Mouse (Mus musculus): ENCODE data around the gene Rbp2. TPM values are rescaled to one million over a fixed set of nuclear protein-coding genes. Genes with fewer than 3 reads are reported as not detected.

Rbp2 gene
- polyA plus RNA-seq, 1 experiment from 2014 or later = 0.37 TPM

DNA sequence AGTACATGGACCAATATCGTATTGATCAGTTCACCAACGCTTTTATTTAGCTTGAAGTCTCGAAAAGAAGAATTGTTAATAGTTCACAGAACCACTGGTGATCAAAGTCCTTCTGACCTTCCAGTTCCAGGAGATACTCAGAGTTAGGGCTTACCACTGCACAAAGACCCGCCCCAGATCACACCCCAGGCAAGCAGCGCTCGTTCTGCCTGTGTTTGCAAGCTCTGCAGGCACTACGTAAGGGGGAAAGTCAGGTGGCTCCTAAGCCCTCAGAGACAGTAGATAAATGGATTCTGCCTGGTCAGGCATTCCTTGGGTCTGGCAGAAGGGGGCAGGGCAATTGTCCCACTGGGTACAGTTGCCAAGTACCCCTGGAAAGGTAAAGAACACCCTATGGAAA, 895 bp upstream of the Rbp2 start:
- H3K9ac ChIP-seq (ENCODE audit: low read length) = no peak overlapping the region
- no peaks in the 10 kb centered on the region for H3K36me3 ChIP-seq (ENCODE audit: control insufficient read depth, insufficient read depth, low read length)
- no peaks in the 10 kb centered on the region for H3K4me1 ChIP-seq (ENCODE audit: control insufficient read depth, insufficient read depth, low read length)
- H3K4me2 ChIP-seq (ENCODE audit: low read length) = no peak overlapping the region
- H3K4me3 ChIP-seq (ENCODE audit: low read depth, low read length) = no peak overlapping the region
- DNase-seq (ENCODE audit: low spot score) (no peak), ATAC-seq (no peak)
- WGBS = 87% methylated on average over 7 of the region's 7 CpGs
- H3K9me3 ChIP-seq (replicated peaks; ENCODE audit: control insufficient read depth, low read length) = no peaks in the 10 kb centered on the region
- H3K27me3 ChIP-seq (replicated peaks; ENCODE audit: control insufficient read depth, insufficient read depth, low read length) = no peaks in the 10 kb centered on the region
- no peak overlapping the region for H3K27ac ChIP-seq (ENCODE audit: low read depth, low read length)

DNA sequence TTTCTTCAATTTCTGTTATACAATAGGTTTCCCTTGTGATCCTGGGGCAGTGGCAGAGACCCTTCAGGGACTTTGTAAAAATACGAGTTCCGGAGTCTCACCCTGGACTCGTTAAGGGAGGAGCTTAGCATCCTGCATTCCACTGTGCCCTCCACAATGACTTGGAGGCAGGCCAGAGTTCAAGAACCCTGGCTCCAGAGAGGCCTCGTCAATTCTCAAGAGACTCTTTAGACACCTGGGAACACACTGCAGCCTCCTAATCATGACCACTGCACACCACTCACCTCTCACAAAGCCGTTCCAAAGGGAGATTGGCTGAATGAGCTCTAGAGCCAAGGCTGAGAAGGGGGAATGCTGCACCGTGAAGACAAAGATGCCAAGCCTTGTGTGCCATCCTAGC, 1.4 kb downstream of the Rbp2 start:
- H3K27ac ChIP-seq (ENCODE audit: low read depth, low read length) = no peak overlapping the region
- DNase-seq (ENCODE audit: low spot score) (no peak), ATAC-seq (no peak)
- no peaks in the 10 kb centered on the region for H3K27me3 ChIP-seq (replicated peaks; ENCODE audit: control insufficient read depth, insufficient read depth, low read length)
- 59% methylated on average over 6 of the region's 6 CpGs for WGBS
- no peaks in the 10 kb centered on the region for H3K4me1 ChIP-seq (ENCODE audit: control insufficient read depth, insufficient read depth, low read length)
- H3K36me3 ChIP-seq (ENCODE audit: control insufficient read depth, insufficient read depth, low read length) = no peaks in the 10 kb centered on the region
- H3K4me3 ChIP-seq (ENCODE audit: low read depth, low read length) = no peak overlapping the region
- no peaks in the 10 kb centered on the region for H3K9me3 ChIP-seq (replicated peaks; ENCODE audit: control insufficient read depth, low read length)
- no peak overlapping the region for H3K4me2 ChIP-seq (ENCODE audit: low read length)
- H3K9ac ChIP-seq (ENCODE audit: low read length) = no peak overlapping the region

DNA sequence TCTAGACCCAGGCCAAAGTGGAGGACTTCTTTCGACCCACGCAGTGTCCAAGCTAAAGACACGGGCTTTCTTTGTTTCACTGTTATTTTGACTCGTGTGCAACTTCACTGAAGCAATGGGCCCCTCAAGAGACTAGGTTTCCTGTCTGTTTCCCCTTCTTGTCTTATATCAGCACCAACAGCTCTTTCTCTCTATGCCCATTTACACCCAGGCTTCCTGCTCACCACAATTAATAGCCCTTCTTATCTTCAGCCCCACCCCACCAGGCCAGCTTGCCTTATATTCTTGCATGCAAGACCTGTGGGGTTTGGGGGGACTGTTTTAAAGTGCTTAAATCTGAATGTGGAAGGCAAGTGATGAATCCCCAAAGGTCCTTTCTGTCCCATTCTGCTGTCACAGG, 3.6 kb downstream of the Rbp2 start:
- no peaks in the 10 kb centered on the region for H3K36me3 ChIP-seq (ENCODE audit: control insufficient read depth, insufficient read depth, low read length)
- H3K4me1 ChIP-seq (ENCODE audit: control insufficient read depth, insufficient read depth, low read length) = no peaks in the 10 kb centered on the region
- no peak overlapping the region for H3K4me2 ChIP-seq (ENCODE audit: low read length)
- no peak overlapping the region for H3K27ac ChIP-seq (ENCODE audit: low read depth, low read length)
- no peak overlapping the region for H3K9ac ChIP-seq (ENCODE audit: low read length)
- DNase-seq (ENCODE audit: low spot score) = no peak
- ATAC-seq = no peak
- H3K27me3 ChIP-seq (replicated peaks; ENCODE audit: control insufficient read depth, insufficient read depth, low read length) = no peaks in the 10 kb centered on the region
- no peaks in the 10 kb centered on the region for H3K9me3 ChIP-seq (replicated peaks; ENCODE audit: control insufficient read depth, low read length)
- H3K4me3 ChIP-seq (ENCODE audit: low read depth, low read length) = no peak overlapping the region
- WGBS = 75% methylated on average over 4 of the region's 4 CpGs

DNA sequence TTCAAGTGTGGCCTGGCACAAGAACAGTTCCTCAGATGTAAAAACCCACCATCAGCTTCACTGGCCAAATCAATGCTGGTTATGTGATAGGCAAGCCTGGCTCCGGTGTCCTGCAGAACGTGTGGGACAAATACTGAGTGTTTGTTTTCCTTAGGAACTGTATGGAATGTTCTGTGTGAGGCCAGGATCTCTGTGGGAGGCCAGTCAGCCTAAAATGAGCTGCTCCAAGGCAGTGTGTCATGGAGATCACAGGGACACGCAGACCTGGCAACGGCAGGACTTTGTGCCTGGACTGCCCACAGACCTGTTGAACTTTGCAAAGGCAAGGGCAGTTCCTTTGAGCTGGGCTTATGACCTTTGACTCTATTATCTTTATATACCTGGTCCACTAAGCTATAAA, 4.2 kb downstream of the Rbp2 start:
- H3K36me3 ChIP-seq (ENCODE audit: control insufficient read depth, insufficient read depth, low read length) = no peaks in the 10 kb centered on the region
- no peaks in the 10 kb centered on the region for H3K27me3 ChIP-seq (replicated peaks; ENCODE audit: control insufficient read depth, insufficient read depth, low read length)
- no peaks in the 10 kb centered on the region for H3K9me3 ChIP-seq (replicated peaks; ENCODE audit: control insufficient read depth, low read length)
- H3K27ac ChIP-seq (ENCODE audit: low read depth, low read length) = no peak overlapping the region
- no peak overlapping the region for H3K4me2 ChIP-seq (ENCODE audit: low read length)
- DNase-seq (ENCODE audit: low spot score) (no peak), ATAC-seq (no peak)
- H3K4me3 ChIP-seq (ENCODE audit: low read depth, low read length) = no peak overlapping the region
- 47% methylated on average over 4 of the region's 4 CpGs for WGBS
- no peak overlapping the region for H3K9ac ChIP-seq (ENCODE audit: low read length)
- no peaks in the 10 kb centered on the region for H3K4me1 ChIP-seq (ENCODE audit: control insufficient read depth, insufficient read depth, low read length)

DNA sequence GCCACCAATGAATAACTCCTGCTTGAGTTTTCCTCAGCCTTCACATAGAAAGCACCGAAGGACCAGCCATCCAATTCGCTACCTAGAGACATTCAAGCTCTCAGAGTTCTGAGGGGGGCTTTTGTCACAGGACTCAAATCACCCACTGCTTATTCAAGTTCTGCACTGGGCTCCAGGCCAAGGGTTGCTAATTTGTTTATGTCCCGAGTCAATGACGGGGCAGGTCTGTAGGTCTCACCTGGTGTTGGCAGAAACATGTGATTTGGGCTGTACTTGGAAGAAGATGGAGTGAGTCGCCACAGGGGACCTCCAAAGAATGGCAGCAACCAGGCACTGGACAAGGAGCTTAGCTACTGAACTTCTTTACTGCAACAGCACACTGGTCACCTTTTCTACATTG, 5.2 kb downstream of the Rbp2 start:
- Histone ChIP-seq H3K4me2 (ENCODE audit: low read length) (no peak overlapping the region), H3K27me3 (replicated peaks; ENCODE audit: control insufficient read depth, insufficient read depth, low read length) (no peaks in the 10 kb centered on the region), H3K36me3 (ENCODE audit: control insufficient read depth, insufficient read depth, low read length) (no peaks in the 10 kb centered on the region), H3K9ac (ENCODE audit: low read length) (no peak overlapping the region), H3K4me1 (ENCODE audit: control insufficient read depth, insufficient read depth, low read length) (no peaks in the 10 kb centered on the region), H3K9me3 (replicated peaks; ENCODE audit: control insufficient read depth, low read length) (no peaks in the 10 kb centered on the region), H3K4me3 (ENCODE audit: low read depth, low read length) (no peak overlapping the region), H3K27ac (ENCODE audit: low read depth, low read length) (no peak overlapping the region)
- no peak for ATAC-seq
- 65% methylated on average over 5 of the region's 5 CpGs for WGBS
- DNase-seq (ENCODE audit: low spot score) = no peak

DNA sequence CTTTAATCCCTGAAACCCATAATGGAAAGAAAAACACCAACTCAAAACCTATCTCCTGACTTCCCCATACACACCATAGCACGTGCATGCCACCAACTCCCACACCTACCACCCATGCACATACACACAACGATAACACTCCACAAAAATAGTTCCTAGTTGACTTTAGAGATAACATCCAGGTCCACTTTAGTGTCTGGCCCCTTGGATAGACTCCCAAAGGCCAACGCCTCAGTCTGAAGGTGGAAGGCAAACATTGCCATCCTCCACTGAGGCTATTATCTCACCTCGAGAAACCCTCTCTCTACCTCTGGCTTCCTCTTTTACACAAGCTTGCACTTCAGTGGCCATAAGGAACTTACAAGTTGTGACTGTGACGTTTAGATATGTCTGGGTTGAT, 6.3 kb downstream of the Rbp2 start:
- no peaks in the 10 kb centered on the region for H3K9me3 ChIP-seq (replicated peaks; ENCODE audit: control insufficient read depth, low read length)
- WGBS = 88% methylated on average over 5 of the region's 5 CpGs
- no peak overlapping the region for H3K27ac ChIP-seq (ENCODE audit: low read depth, low read length)
- no peak overlapping the region for H3K4me2 ChIP-seq (ENCODE audit: low read length)
- ATAC-seq (no peak), DNase-seq (ENCODE audit: low spot score) (no peak)
- H3K27me3 ChIP-seq (replicated peaks; ENCODE audit: control insufficient read depth, insufficient read depth, low read length) = no peaks in the 10 kb centered on the region
- no peak overlapping the region for H3K4me3 ChIP-seq (ENCODE audit: low read depth, low read length)
- H3K9ac ChIP-seq (ENCODE audit: low read length) = no peak overlapping the region
- H3K36me3 ChIP-seq (ENCODE audit: control insufficient read depth, insufficient read depth, low read length) = no peaks in the 10 kb centered on the region
- H3K4me1 ChIP-seq (ENCODE audit: control insufficient read depth, insufficient read depth, low read length) = no peaks in the 10 kb centered on the region

DNA sequence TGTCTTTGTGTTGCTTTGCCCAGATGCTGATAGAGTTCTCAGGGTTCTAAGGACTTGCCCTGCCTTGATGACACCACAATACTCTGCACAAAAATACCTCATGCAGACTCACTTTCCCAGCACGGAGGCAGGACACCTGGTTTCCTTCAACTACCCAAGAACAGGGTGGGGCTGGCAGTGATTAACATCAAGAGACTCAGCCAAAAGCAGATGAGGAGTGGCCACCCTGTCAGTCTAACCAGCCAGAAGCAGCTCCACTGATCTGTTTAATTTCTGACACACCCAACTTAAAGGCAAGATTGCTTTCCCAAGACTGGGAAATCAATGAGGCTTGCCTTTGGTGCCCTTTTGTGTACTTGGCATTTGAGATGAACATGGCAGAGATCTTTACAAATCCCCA, 6.9 kb downstream of the Rbp2 start:
- Histone ChIP-seq H3K27ac (ENCODE audit: low read depth, low read length) (no peak overlapping the region), H3K36me3 (ENCODE audit: control insufficient read depth, insufficient read depth, low read length) (no peaks in the 10 kb centered on the region), H3K9me3 (replicated peaks; ENCODE audit: control insufficient read depth, low read length) (no peaks in the 10 kb centered on the region), H3K9ac (ENCODE audit: low read length) (no peak overlapping the region), H3K4me2 (ENCODE audit: low read length) (no peak overlapping the region), H3K4me1 (ENCODE audit: control insufficient read depth, insufficient read depth, low read length) (0 out of 2 replicates have a peak, but pooled peaks cover 3% of the 10 kb centered on the region), H3K4me3 (ENCODE audit: low read depth, low read length) (no peak overlapping the region), H3K27me3 (replicated peaks; ENCODE audit: control insufficient read depth, insufficient read depth, low read length) (no peaks in the 10 kb centered on the region)
- ATAC-seq (no peak), DNase-seq (ENCODE audit: low spot score) (no peak)
- 91% methylated on average over 1 of the region's 1 CpGs for WGBS

DNA sequence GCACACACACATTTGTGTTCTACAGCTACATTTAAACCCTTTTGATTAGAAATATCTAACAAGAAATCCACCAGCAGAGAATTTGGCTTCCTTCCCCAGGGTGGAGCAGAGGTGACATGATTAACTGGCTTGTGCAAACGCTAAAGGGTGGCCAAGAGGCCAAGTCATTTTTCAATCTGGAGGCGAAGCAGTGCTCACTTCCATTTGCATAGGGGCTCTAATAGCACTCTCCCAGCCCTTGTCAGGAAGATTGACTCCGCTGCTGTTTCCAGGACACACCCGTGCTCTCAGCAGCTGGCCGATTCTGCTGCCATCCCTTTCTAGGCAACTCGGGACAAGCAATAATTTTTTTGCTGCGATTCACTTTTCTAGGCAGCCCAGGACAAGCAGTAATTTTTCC, 11.2 kb downstream of the Rbp2 start:
- Histone ChIP-seq H3K4me3 (ENCODE audit: low read depth, low read length) (no peak overlapping the region), H3K27me3 (replicated peaks; ENCODE audit: control insufficient read depth, insufficient read depth, low read length) (no peaks in the 10 kb centered on the region), H3K9ac (ENCODE audit: low read length) (no peak overlapping the region), H3K4me2 (ENCODE audit: low read length) (no peak overlapping the region), H3K27ac (ENCODE audit: low read depth, low read length) (no peak overlapping the region), H3K36me3 (ENCODE audit: control insufficient read depth, insufficient read depth, low read length) (no peaks in the 10 kb centered on the region), H3K4me1 (ENCODE audit: control insufficient read depth, insufficient read depth, low read length) (peaks cover 6% of the 10 kb centered on the region; the same call in 1 of the 2 replicates), H3K9me3 (replicated peaks; ENCODE audit: control insufficient read depth, low read length) (no peaks in the 10 kb centered on the region)
- 61% methylated on average over 7 of the region's 7 CpGs for WGBS
- DNase-seq (ENCODE audit: low spot score) (peak; percentile 25), ATAC-seq (no peak)

DNA sequence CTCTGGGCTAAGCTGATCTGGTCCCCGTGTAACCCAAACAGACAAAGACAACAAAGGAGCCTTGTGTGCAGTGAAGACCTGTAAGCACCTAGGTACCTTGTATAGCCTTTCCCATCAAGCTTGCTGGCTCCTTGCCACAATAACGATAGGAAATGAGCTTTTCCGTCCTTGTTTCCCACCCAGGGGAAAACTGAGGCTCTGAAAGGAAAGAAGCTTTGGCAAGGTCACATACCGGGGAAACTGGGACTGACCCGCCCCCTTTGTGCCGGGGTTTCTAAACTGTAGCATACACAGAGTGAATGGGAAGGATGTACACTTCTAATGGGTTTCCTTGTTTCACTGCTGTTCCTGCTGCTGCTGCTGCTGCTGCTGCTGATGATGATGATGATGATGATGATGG, 12.1 kb downstream of the Rbp2 start:
- Histone ChIP-seq H3K27me3 (replicated peaks; ENCODE audit: control insufficient read depth, insufficient read depth, low read length) (no peaks in the 10 kb centered on the region), H3K4me3 (ENCODE audit: low read depth, low read length) (no peak overlapping the region), H3K4me2 (ENCODE audit: low read length) (no peak overlapping the region), H3K9me3 (replicated peaks; ENCODE audit: control insufficient read depth, low read length) (no peaks in the 10 kb centered on the region), H3K36me3 (ENCODE audit: control insufficient read depth, insufficient read depth, low read length) (no peaks in the 10 kb centered on the region), H3K9ac (ENCODE audit: low read length) (no peak overlapping the region), H3K4me1 (ENCODE audit: control insufficient read depth, insufficient read depth, low read length) (peaks cover 6% of the 10 kb centered on the region; the same call in 1 of the 2 replicates), H3K27ac (ENCODE audit: low read depth, low read length) (no peak overlapping the region)
- no peak for DNase-seq (ENCODE audit: low spot score)
- 36% methylated on average over 6 of the region's 6 CpGs for WGBS
- no peak for ATAC-seq

Measured in forebrain, embryonic 14.5 days (tissue).